Mouse (Mus musculus) adrenal gland, adult 8-10 months (tissue): Measurements from ENCODE around the gene Hddc3. TPM values are rescaled to one million over a fixed set of nuclear protein-coding genes. Genes with fewer than 3 reads are reported as not detected.

Experiments
- DNase-seq: peaks from one replicate; pipeline ENCODE4 v3.0.0; 2022
- total RNA-seq, 4 experiments: library from RNA; stranded (reverse); gene quantifications; 2 replicates each; pipeline ENCODE4 v1.2.4; 2022

The Hddc3 gene
- total RNA-seq, 4 experiments from 2014 or later: 29.7 to 43.1 (median 35.4) TPM

DNA sequence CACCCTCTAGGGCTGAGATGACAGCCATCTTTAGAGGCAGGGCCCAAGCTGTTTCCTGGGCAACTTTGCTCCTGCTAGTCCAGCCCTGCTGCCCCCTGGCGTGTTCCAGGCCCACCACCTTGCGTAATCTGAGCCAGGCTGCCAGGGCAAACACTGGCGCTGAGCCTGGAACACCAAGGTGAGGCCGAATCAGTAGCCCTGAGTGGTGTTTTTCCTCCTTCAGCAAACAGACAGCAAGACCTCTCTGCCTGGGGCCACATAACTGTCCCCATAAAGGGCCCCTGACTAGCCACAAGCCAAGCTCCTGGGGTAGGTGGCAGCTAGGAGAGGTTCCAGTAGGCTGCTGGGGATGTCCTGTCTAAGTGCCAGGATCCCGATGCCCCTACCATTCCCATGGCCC, 57.2 kb downstream of the Hddc3 start:
- peak; percentile 72 for DNase-seq

Other genes starting within 250 kb of the Hddc3 start
- 100 to 1,000 TPM; 122 to 222 (median 165) TPM for gene Idh2, start 227.7 kb upstream of the Hddc3 start, total RNA-seq
- gene Sema4b, start 156.3 kb upstream of the Hddc3 start, total RNA-seq: 10 to 100 TPM; 58.6 to 86.9 (median 67.8) TPM
- gene Cib1, start 110.3 kb upstream of the Hddc3 start, total RNA-seq: 100 to 1,000 TPM in 1 of 4 experiments, 10 to 100 TPM in 3; 64.7 to 105 (median 85.9) TPM
- gene Gdpgp1, start 110.2 kb upstream of the Hddc3 start, total RNA-seq: 1 to 10 TPM; 4.2 to 6.1 (median 5.3) TPM
- gene Ttll13, start 96.7 kb upstream of the Hddc3 start, total RNA-seq: 1 to 10 TPM; 1.7 to 2.2 (median 1.9) TPM
- 10 to 100 TPM; 54.9 to 59.1 (median 57.7) TPM for gene Ngrn, start 81.9 kb upstream of the Hddc3 start, total RNA-seq
- 10 to 100 TPM; 21.3 to 31.9 (median 28.8) TPM for gene Vps33b, start 73.5 kb upstream of the Hddc3 start, total RNA-seq
- 1 to 10 TPM; 2.7 to 8.1 (median 3.7) TPM for gene Prc1, start 48.7 kb upstream of the Hddc3 start, total RNA-seq
- gene Rccd1, start 18.6 kb upstream of the Hddc3 start, total RNA-seq: 10 to 100 TPM in 3 of 4 experiments, 1 to 10 TPM in 1; 9.5 to 21.8 (median 14.6) TPM
- 10 to 100 TPM; 73.1 to 85.4 (median 80.7) TPM for gene Unc45a, start 2.1 kb upstream of the Hddc3 start, total RNA-seq
- gene Man2a2, start 28.3 kb downstream of the Hddc3 start, total RNA-seq: 100 to 1,000 TPM in 3 of 4 experiments, 10 to 100 TPM in 1; 92.4 to 158 (median 132) TPM
- gene Fes, start 44.8 kb downstream of the Hddc3 start, total RNA-seq: 10 to 100 TPM in 3 of 4 experiments, 1 to 10 TPM in 1; 7.1 to 20.3 (median 15.2) TPM
- 100 to 1,000 TPM; 153 to 192 (median 166) TPM for gene Furin, start 62.3 kb downstream of the Hddc3 start, total RNA-seq
- gene Blm, start 192.0 kb downstream of the Hddc3 start, total RNA-seq: 1 to 10 TPM; 1.7 to 8.6 (median 5.1) TPM